Mouse (Mus musculus) olfactory bulb, adult 2 months (tissue): ENCODE measurements around the gene Tmem127. TPM values are rescaled to one million over a fixed set of nuclear protein-coding genes. Genes with fewer than 3 reads are reported as not detected.

ENCODE experiments used
- H3K27ac ChIP-seq: fragments of 200-500 bp; 2 replicates; pipeline ENCODE4 v1.5.1; 2012; ENCODE audit warnings: low read depth, low read length; ENCODE audit not compliant: insufficient read depth
- H3K4me1 ChIP-seq: fragments of 200-500 bp; 2 replicates; pipeline ENCODE4 v1.6.1; 2012; ENCODE audit warnings: low read length; ENCODE audit not compliant: control insufficient read depth, insufficient read depth
- H3K4me3 ChIP-seq: fragments of 200-500 bp; 2 replicates; pipeline ENCODE4 v1.5.1; 2012; ENCODE audit warnings: mild to moderate bottlenecking, low read depth, low read length, moderate library complexity; ENCODE audit not compliant: insufficient read depth
- CTCF ChIP-seq: fragments of 200-500 bp; IDR thresholded peaks from 2 replicates; pipeline ENCODE4 v1.5.1; 2012; ENCODE audit warnings: low read depth, mild to moderate bottlenecking, low read length, moderate library complexity; ENCODE audit not compliant: insufficient read depth
- POLR2A ChIP-seq: fragments of 200-500 bp; IDR thresholded peaks from 2 replicates; pipeline ENCODE4 v1.6.1; 2012; ENCODE audit warnings: mild to moderate bottlenecking, low read depth, low read length, moderate library complexity; ENCODE audit not compliant: insufficient read depth
- WGBS: fragments of 180-500 bp; shearing (Covaris S2); methylation state at CpG from one replicate; pipeline ENCODE4 v1.1.7; 2018; 5-methylcytosine and 5-hydroxymethylcytosine counted together
- polyA plus RNA-seq: library from polyadenylated mRNA; stranded (reverse); fragments of >200 nt; gene quantifications from 2 replicates; pipeline ENCODE4 v1.2.4, GENCODE M21; 2012; ENCODE audit warnings: low replicate concordance; ENCODE audit not compliant: missing spikeins, insufficient read depth, insufficient read length

Gene Tmem127
- polyA plus RNA-seq, 1 experiment = not detected

GRCm38 (mm10) chr2:127225261-127225660 lies 22.4 kb upstream of the Tmem127 start:
- WGBS = 100% methylated on average over 3 of the region's 3 CpGs
- H3K4me3 ChIP-seq = no peak overlapping the region
- H3K4me1 ChIP-seq = no peaks in the 10 kb centered on the region
- no peak overlapping the region for H3K27ac ChIP-seq
- TF ChIP-seq CTCF (no peak), POLR2A (no peak)

- no peak overlapping the region for H3K27ac ChIP-seq
- H3K4me3 ChIP-seq = no peak overlapping the region
- H3K4me1 ChIP-seq = no peaks in the 10 kb centered on the region
- TF ChIP-seq CTCF = no peak
- no peak for TF ChIP-seq POLR2A
- 95% methylated on average over 11 of the region's 11 CpGs for WGBS
These were observed 9.7 kb upstream of the Tmem127 start for GRCm38 (mm10) chr2:127237897-127238610.

GRCm38 (mm10) chr2:127240065-127240464 lies 7.6 kb upstream of the Tmem127 start:
- whole genome bisulfite sequencing = 94% methylated on average over 2 of the region's 2 CpGs
- Histone ChIP-seq H3K4me1 (no peaks in the 10 kb centered on the region), H3K27ac (no peak overlapping the region), H3K4me3 (no peak overlapping the region)
- TF ChIP-seq POLR2A (no peak), CTCF (no peak)

GRCm38 (mm10) chr2:127248334-127249004 lies 761 bp downstream of the Tmem127 start:
- Histone ChIP-seq H3K27ac (no peak overlapping the region), H3K4me3 (peak overlapping the region; percentile 78), H3K4me1 (peaks cover 17% of the 10 kb centered on the region)
- TF ChIP-seq CTCF = no peak
- no peak for TF ChIP-seq POLR2A
- WGBS = under 1% methylated on average over 38 of the region's 39 CpGs

GRCm38 (mm10) chr2:127250291-127251008 lies 2.7 kb downstream of the Tmem127 start:
- no peak overlapping the region for H3K27ac ChIP-seq
- 86% methylated on average over 9 of the region's 9 CpGs for WGBS
- TF ChIP-seq CTCF (no peak), POLR2A (no peak)

GRCm38 (mm10) chr2:127251457-127251856 lies 3.7 kb downstream of the Tmem127 start:
- Histone ChIP-seq H3K27ac (no peak overlapping the region), H3K4me3 (no peak overlapping the region), H3K4me1 (peaks cover 14% of the 10 kb centered on the region)
- 47% methylated on average over 3 of the region's 3 CpGs for WGBS
- no peak for TF ChIP-seq CTCF

More at GRCm38 (mm10) chr2:127250291-127251008, 2.7 kb downstream of the Tmem127 start:
- Histone ChIP-seq H3K4me3 (no peak overlapping the region), H3K4me1 (peaks cover 17% of the 10 kb centered on the region)

- TF ChIP-seq CTCF = no peak
- TF ChIP-seq POLR2A = no peak
- peaks cover 11% of the 10 kb centered on the region for H3K4me1 ChIP-seq
- H3K27ac ChIP-seq = no peak overlapping the region
- no peak overlapping the region for H3K4me3 ChIP-seq
- 67% methylated on average over 3 of the region's 3 CpGs for WGBS
These were observed 4.3 kb downstream of the Tmem127 start for GRCm38 (mm10) chr2:127251880-127252527.

GRCm38 (mm10) chr2:127252787-127253186 lies 5.1 kb downstream of the Tmem127 start:
- no peak overlapping the region for H3K27ac ChIP-seq
- H3K4me3 ChIP-seq = no peak overlapping the region
- H3K4me1 ChIP-seq = peaks cover 11% of the 10 kb centered on the region
- TF ChIP-seq POLR2A = no peak
- no peak for TF ChIP-seq CTCF
- WGBS = 87% methylated on average over 5 of the region's 5 CpGs

- WGBS = 80% methylated on average over 3 of the region's 3 CpGs
- TF ChIP-seq CTCF (no peak), POLR2A (no peak)
- H3K27ac ChIP-seq = no peak overlapping the region
- peaks cover 9% of the 10 kb centered on the region for H3K4me1 ChIP-seq
- no peak overlapping the region for H3K4me3 ChIP-seq
These were observed 7.0 kb downstream of the Tmem127 start for GRCm38 (mm10) chr2:127254604-127255134.
